Mouse (Mus musculus) lung, postnatal 0 days (tissue): ENCODE measurements at regions not wholly inside any gene's neighbourhood (a gene's known extent, or its start where the extent isn't known, plus 50 kb on each side); places are given as distances from the start of the nearest gene placed in this dataset.
"Not testable (repeated sequence)": the region's sequence is repeated elsewhere in the genome, so short reads cannot be mapped to it uniquely, and the experiment has no call there.

Source experiments
- ATAC-seq: fragments of 200-750 bp; cut with Nextera tagmentation; 2 replicates; pipeline ENCODE4 v1.8.0; 2017; ENCODE audit warnings: moderate library complexity
- DNase-seq: peaks from one replicate; pipeline ENCODE4 v3.0.0-alpha.2; 2016; ENCODE audit warnings: low spot score
- H3K27ac ChIP-seq: fragments of 300-500 bp; sonication (generic); 2 replicates; pipeline ENCODE4 v1.5.1; 2014; ENCODE audit warnings: antibody characterized with exemption, mild to moderate bottlenecking, low read length, mixed read lengths
- H3K27me3 ChIP-seq: fragments of 300-500 bp; sonication (generic); replicated peaks from 2 replicates; pipeline ENCODE4 v1.6.1; 2014; ENCODE audit warnings: low read length, mixed read lengths; ENCODE audit not compliant: insufficient read depth
- H3K36me3 ChIP-seq: fragments of 300-500 bp; sonication (generic); 2 replicates; pipeline ENCODE4 v1.6.1; 2014; ENCODE audit warnings: low read length, mixed read lengths; ENCODE audit not compliant: insufficient read depth
- H3K4me1 ChIP-seq: fragments of 300-500 bp; sonication (generic); 2 replicates; pipeline ENCODE4 v1.6.1; 2014; ENCODE audit warnings: antibody characterized with exemption, low read depth, low read length, mixed read lengths; ENCODE audit not compliant: insufficient read depth
- H3K4me2 ChIP-seq: fragments of 300-500 bp; sonication (generic); replicated peaks from 2 replicates; pipeline ENCODE4 v1.6.1; 2014; ENCODE audit warnings: low read depth, mild to moderate bottlenecking, low read length, moderate library complexity, mixed read lengths
- H3K4me3 ChIP-seq: fragments of 300-500 bp; sonication (generic); 2 replicates; pipeline ENCODE4 v1.5.1; 2014; ENCODE audit warnings: low read depth, low read length
- H3K9ac ChIP-seq: fragments of 300-500 bp; sonication (generic); replicated peaks from 2 replicates; pipeline ENCODE4 v1.6.1; 2014; ENCODE audit warnings: low read depth, mild to moderate bottlenecking
- H3K9me3 ChIP-seq: fragments of 300-500 bp; sonication (generic); 2 replicates; pipeline ENCODE4 v1.6.1; 2016; ENCODE audit warnings: low read length, mixed read lengths
- CTCF ChIP-seq: IDR thresholded peaks from 2 replicates; pipeline ENCODE4 v1.5.1; 2016; ENCODE audit warnings: antibody characterized with exemption, mild to moderate bottlenecking
- EP300 ChIP-seq: IDR thresholded peaks from 2 replicates; pipeline ENCODE4 v1.6.1; 2016; ENCODE audit warnings: antibody characterized with exemption, mild to moderate bottlenecking, control low read depth
- WGBS: fragments of 180-500 bp; shearing (Covaris S2); extraction: QIAGEN DNeasy Blood & Tissue Kit; methylation state at CpG from one replicate; pipeline ENCODE4 v1.1.7; 2014; 5-methylcytosine and 5-hydroxymethylcytosine counted together

DNA sequence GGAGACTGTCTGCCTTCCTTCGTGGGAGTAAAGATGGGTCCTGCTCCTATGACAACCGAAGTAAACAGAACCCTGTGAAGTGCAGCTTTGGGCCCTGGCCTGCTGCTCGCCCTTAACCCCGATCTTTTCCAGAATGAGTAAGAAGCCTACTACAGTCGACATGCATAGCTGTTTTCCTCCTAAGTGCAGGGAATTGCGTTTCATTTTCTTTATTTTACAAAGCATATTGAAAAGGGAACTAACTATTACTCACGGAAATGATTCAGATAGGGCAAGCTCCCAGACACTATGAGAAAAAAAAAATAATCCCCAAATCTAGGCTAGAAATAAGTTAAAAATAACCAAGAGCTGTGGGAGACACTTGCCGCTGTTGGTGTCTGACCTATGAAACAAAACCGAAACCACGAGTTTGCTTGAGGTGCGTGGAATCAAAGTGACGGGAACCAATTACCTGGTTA lies 204.5 kb downstream of the Kif20b start:
- Histone ChIP-seq H3K36me3 (no peaks in the 10 kb centered on the region), H3K4me1 (no peaks in the 10 kb centered on the region), H3K27me3 (no peaks in the 10 kb centered on the region), H3K9me3 (no peaks in the 10 kb centered on the region), H3K4me2 (no peak overlapping the region), H3K9ac (no peak overlapping the region), H3K27ac (no peak overlapping the region), H3K4me3 (no peak overlapping the region)
- DNase-seq (no peak), ATAC-seq (no peak)
- TF ChIP-seq CTCF (no peak), EP300 (no peak)
- WGBS, result 70% methylated on average over 12 of the region's 12 CpGs

- no peak overlapping the region for H3K9ac ChIP-seq
- no peak for ATAC-seq
- DNase-seq, result no peak
- no peaks in the 10 kb centered on the region for H3K36me3 ChIP-seq
- H3K4me2 ChIP-seq, result no peak overlapping the region
- H3K4me3 ChIP-seq, result no peak overlapping the region
- H3K4me1 ChIP-seq, result no peaks in the 10 kb centered on the region
- H3K27ac ChIP-seq, result no peak overlapping the region
- H3K9me3 ChIP-seq, result no peaks in the 10 kb centered on the region
- WGBS, result 84% methylated on average over 3 of the region's 3 CpGs
- no peaks in the 10 kb centered on the region for H3K27me3 ChIP-seq
- TF ChIP-seq CTCF (no peak), EP300 (no peak)
These were observed 205.9 kb downstream of the Kif20b start for GRCm38 (mm10) chr19:35128104-35128503.

- Histone ChIP-seq H3K9me3 (no peaks in the 10 kb centered on the region), H3K4me3 (no peak overlapping the region), H3K4me1 (no peaks in the 10 kb centered on the region), H3K9ac (no peak overlapping the region), H3K36me3 (no peaks in the 10 kb centered on the region), H3K4me2 (no peak overlapping the region), H3K27ac (no peak overlapping the region), H3K27me3 (no peaks in the 10 kb centered on the region)
- TF ChIP-seq EP300, result no peak
- no peak for TF ChIP-seq CTCF
- ATAC-seq, result no peak
- DNase-seq, result no peak
These were observed 221.0 kb downstream of the Kif20b start for GRCm38 (mm10) chr19:35143131-35143530.

- TF ChIP-seq CTCF, result no peak
- TF ChIP-seq EP300, result no peak
- DNase-seq (no peak), ATAC-seq (no peak)
- Histone ChIP-seq H3K9me3 (no peaks in the 10 kb centered on the region), H3K9ac (no peak overlapping the region), H3K27ac (no peak overlapping the region), H3K4me1 (no peaks in the 10 kb centered on the region), H3K4me3 (no peak overlapping the region), H3K36me3 (no peaks in the 10 kb centered on the region), H3K4me2 (no peak overlapping the region), H3K27me3 (no peaks in the 10 kb centered on the region)
- 84% methylated on average over 2 of the region's 2 CpGs for WGBS
These were observed 221.6 kb downstream of the Kif20b start for GRCm38 (mm10) chr19:35143781-35144180.

GRCm38 (mm10) chr19:35149476-35149875 lies 227.3 kb downstream of the Kif20b start:
- not testable (repeated sequence) for H3K9me3 ChIP-seq, H3K4me2 ChIP-seq, H3K4me3 ChIP-seq, H3K9ac ChIP-seq, DNase-seq, H3K27me3 ChIP-seq, H3K27ac ChIP-seq, ATAC-seq, H3K4me1 ChIP-seq, H3K36me3 ChIP-seq
- 72% methylated on average over 2 of the region's 2 CpGs for WGBS

- Histone ChIP-seq H3K4me2 (no peak overlapping the region), H3K9me3 (no peaks in the 10 kb centered on the region), H3K9ac (no peak overlapping the region), H3K27me3 (no peaks in the 10 kb centered on the region), H3K4me1 (no peaks in the 10 kb centered on the region), H3K27ac (no peak overlapping the region), H3K36me3 (no peaks in the 10 kb centered on the region), H3K4me3 (no peak overlapping the region)
- no peak for TF ChIP-seq EP300
- no peak for TF ChIP-seq CTCF
- 67% methylated on average over 6 of the region's 6 CpGs for WGBS
- ATAC-seq (no peak), DNase-seq (no peak)
These were observed 228.9 kb downstream of the Kif20b start for GRCm38 (mm10) chr19:35150780-35151725.
